Mouse (Mus musculus): ENCODE results near the gene Scamp1.

DNA sequence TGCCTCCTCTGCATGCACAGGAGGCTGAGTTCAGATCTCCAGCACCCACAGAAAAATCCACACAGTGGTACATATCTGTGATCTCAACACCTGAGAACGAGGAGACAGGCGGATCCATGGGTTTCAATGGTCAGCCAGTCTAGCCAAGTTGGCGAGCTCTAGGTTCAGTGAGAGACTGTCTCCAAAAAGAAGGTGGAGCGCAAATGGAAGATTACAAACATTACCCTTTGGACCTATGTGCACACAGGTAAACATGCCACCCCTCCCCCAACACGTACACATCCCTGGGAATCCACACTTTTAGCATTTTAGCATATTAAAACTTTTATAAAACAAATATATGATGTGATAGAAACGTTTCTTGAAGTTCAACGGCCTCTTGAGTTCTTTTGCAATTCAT lies 21.9 kb upstream of the Scamp1 start:
- TF ChIP-seq CTCF (IDR thresholded peaks at IDR 0.05; ENCODE audit: low read depth) (no peak), EP300 (IDR thresholded peaks at IDR 0.05; ENCODE audit: low read depth) (no peak)
